Mouse (Mus musculus): Measurements from ENCODE around the gene Spata13.

DNA sequence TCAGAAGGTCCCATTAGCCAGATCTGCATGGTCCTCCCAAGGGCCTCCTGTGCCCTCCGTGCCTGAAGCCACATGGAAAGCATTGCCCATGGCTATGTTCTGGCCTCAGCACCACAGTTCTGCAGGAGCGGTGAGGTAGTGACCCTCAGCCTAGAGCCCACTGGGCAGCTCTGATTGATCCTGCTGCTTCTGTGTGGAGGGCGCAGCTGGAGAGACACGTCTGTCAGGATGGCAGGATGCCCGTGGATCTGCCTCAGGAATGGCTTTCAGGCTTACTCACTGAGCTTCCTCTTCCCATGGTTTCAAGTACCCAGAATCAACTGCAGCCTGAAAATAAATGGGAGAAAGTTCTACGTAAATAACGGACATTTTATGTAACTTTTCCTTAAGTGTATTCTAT lies 14.1 kb downstream of the Spata13 start:
- TF ChIP-seq POLR2A (IDR thresholded peaks at IDR 0.05; ENCODE audit: control insufficient read depth, low read depth, low read length) (no peak), CTCF (IDR thresholded peaks at IDR 0.05; ENCODE audit: control insufficient read depth, insufficient read depth, insufficient replicate concordance, low read depth, low read length) (no peak)
